Mouse (Mus musculus) liver, adult 2 months (tissue): ENCODE data around the gene Ldlrad3. TPM values are rescaled to one million over a fixed set of nuclear protein-coding genes. Genes with fewer than 3 reads are reported as not detected.

ENCODE experiments used
- DNase-seq: peaks from one replicate; pipeline ENCODE4 v3.0.0-alpha.2; 2011; ENCODE audit warnings: low read depth, low spot score; ENCODE audit errors: extremely low read depth
- H3K27ac ChIP-seq: fragments of 200-500 bp; replicated peaks from 2 replicates; pipeline ENCODE4 v1.5.1; 2012; ENCODE audit warnings: low read depth, mild to moderate bottlenecking, control low read depth, inconsistent platforms, low read length; ENCODE audit not compliant: insufficient read depth
- H3K27me3 ChIP-seq: fragments of 200-500 bp; 2 replicates; pipeline ENCODE4 v1.6.1; 2012; ENCODE audit warnings: mild to moderate bottlenecking, moderate library complexity, low read length, inconsistent platforms; ENCODE audit not compliant: control insufficient read depth, insufficient read depth
- H3K36me3 ChIP-seq: fragments of 200-500 bp; 2 replicates; pipeline ENCODE4 v1.6.1; 2012; ENCODE audit warnings: low read length, inconsistent platforms; ENCODE audit not compliant: control insufficient read depth, insufficient read depth
- H3K4me1 ChIP-seq: fragments of 200-500 bp; 2 replicates; pipeline ENCODE4 v1.6.1; 2011; ENCODE audit warnings: low read length; ENCODE audit not compliant: control insufficient read depth, insufficient read depth
- H3K4me3 ChIP-seq: fragments of 200-500 bp; 2 replicates; pipeline ENCODE4 v1.5.1; 2011; ENCODE audit warnings: low read depth, mild to moderate bottlenecking, control low read depth, low read length, moderate library complexity; ENCODE audit not compliant: insufficient read depth
- H3K79me2 ChIP-seq: fragments of 200-500 bp; 2 replicates; pipeline ENCODE4 v1.6.1; 2012; ENCODE audit warnings: inconsistent platforms, mild to moderate bottlenecking, low read length, moderate library complexity; ENCODE audit not compliant: control insufficient read depth, insufficient read depth
- H3K9ac ChIP-seq: fragments of 200-500 bp; 2 replicates; pipeline ENCODE4 v1.6.1; 2012; ENCODE audit warnings: low read depth, mild to moderate bottlenecking, control low read depth, inconsistent platforms, low read length
- CTCF ChIP-seq: fragments of 200-500 bp; IDR thresholded peaks from 2 replicates; pipeline ENCODE4 v1.5.1; 2011; ENCODE audit warnings: low read depth, low read length, control low read depth
- POLR2A ChIP-seq: fragments of 200-500 bp; IDR thresholded peaks from 2 replicates; pipeline ENCODE4 v1.6.1; 2011; ENCODE audit warnings: low read length, control low read depth; ENCODE audit not compliant: insufficient read depth; ENCODE audit errors: extremely low read depth
- WGBS: fragments of 180-500 bp; shearing (Covaris S2); methylation state at CpG from one replicate; pipeline ENCODE4 v1.1.7; 2018; 5-methylcytosine and 5-hydroxymethylcytosine counted together
- polyA plus RNA-seq: library from polyadenylated mRNA; depleted of rRNA; stranded (reverse); fragments of >200 nt; gene quantifications from 2 replicates; pipeline ENCODE4 v1.2.3, GENCODE M21; 2012
- total RNA-seq: library from RNA; depleted of rRNA; stranded (reverse); fragments of >200 nt; gene quantifications from 2 replicates; pipeline ENCODE4 v1.2.3, GENCODE M21; 2014

Ldlrad3 gene
- total and polyA plus RNA-seq, 2 experiments: 2.8 to 4.5 TPM

DNA sequence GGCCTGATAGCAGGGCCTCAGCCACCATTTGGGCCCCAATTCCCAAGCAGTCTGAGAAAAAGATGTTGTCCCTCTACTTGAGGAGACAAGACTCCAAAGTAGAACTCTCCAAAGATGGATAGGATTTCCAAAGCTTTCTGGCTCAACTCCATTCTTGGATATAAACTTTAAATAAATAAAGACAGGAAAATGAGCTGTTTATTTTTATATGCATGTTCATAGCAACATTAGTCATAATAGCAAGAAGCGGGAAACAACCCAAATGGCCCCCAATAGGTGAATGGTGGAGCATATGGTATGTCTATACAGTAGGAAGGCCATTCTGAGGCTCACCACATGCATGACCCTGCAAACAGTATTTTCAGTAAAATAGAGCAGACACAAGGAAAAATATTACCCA, 251.2 kb downstream of the Ldlrad3 start:
- TF ChIP-seq CTCF (no peak), POLR2A (no peak)
- Histone ChIP-seq H3K79me2 (no peaks in the 10 kb centered on the region), H3K9ac (no peak overlapping the region), H3K27ac (no peak overlapping the region), H3K4me1 (no peaks in the 10 kb centered on the region), H3K36me3 (no peaks in the 10 kb centered on the region), H3K27me3 (no peaks in the 10 kb centered on the region), H3K4me3 (no peak overlapping the region)
- WGBS: 91% methylated on average over 1 of the region's 1 CpGs
- DNase-seq: no peak

DNA sequence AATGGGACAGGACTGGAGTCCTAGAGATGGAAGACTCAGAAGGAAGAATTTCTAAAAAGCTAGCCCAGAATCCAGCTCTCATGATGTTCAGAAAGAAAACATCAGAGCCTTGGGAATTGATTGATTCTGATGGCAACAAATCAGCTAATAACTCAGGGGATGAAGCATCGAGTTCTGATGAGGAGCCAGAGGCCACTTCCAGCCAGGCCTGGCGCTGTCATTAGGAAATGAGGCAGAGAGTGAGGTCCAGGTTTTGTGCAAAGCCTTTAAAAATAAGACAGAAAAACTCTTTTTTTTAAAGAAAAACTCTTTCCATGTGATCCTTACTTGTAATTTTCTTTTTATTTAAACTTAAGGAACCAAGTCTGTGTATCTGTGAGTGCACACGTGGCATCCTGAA, 252.9 kb downstream of the Ldlrad3 start:
- H3K4me3 ChIP-seq: no peak overlapping the region
- no peak overlapping the region for H3K9ac ChIP-seq
- no peak for TF ChIP-seq POLR2A
- TF ChIP-seq CTCF: no peak
- no peaks in the 10 kb centered on the region for H3K79me2 ChIP-seq
- DNase-seq: no peak
- H3K27me3 ChIP-seq: no peaks in the 10 kb centered on the region
- no peaks in the 10 kb centered on the region for H3K36me3 ChIP-seq
- 67% methylated on average over 3 of the region's 3 CpGs for WGBS
- no peak overlapping the region for H3K27ac ChIP-seq
- no peaks in the 10 kb centered on the region for H3K4me1 ChIP-seq

DNA sequence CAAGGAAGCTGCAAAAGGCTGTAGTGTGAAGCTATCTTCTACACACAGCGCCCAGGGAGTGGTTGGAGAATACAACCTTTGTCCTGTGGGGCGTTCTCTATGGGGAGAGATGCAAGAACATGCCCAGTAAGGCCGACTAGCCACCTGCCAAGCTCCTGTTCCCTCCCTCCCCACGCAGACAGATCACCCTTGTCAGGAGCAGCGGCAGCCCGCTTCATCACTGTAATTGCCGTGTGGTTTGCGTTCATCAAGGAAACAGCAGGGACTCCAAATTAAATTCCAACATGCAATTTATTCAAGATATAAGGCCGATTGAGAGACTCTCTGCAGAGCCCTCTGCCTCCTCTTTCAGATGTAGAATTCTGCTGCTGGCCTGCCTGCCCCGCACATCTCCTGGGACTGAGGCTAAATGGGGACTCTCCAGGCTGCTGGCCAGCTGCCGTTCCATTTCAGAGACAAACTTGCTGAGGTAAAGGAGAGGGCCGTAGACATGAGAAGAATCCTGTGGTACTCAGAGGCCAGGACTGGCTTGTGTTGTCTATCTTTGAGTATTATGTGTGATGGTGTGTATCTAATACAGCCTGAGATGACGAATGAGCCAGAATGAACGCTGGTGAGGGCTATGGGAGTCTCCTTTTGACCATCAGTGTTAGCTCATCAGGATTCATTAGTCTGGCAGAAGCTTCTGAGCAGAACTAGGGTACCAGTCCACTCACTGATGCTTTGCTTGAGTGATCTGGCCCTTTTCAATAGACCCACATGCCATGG, 253.8 kb downstream of the Ldlrad3 start:
- Histone ChIP-seq H3K4me3 (no peak overlapping the region), H3K27ac (no peak overlapping the region), H3K4me1 (no peaks in the 10 kb centered on the region), H3K9ac (no peak overlapping the region), H3K36me3 (no peaks in the 10 kb centered on the region), H3K79me2 (no peaks in the 10 kb centered on the region), H3K27me3 (no peaks in the 10 kb centered on the region)
- WGBS: 91% methylated on average over 14 of the region's 14 CpGs
- TF ChIP-seq POLR2A (no peak), CTCF (no peak)
- peak; percentile 21 for DNase-seq

DNA sequence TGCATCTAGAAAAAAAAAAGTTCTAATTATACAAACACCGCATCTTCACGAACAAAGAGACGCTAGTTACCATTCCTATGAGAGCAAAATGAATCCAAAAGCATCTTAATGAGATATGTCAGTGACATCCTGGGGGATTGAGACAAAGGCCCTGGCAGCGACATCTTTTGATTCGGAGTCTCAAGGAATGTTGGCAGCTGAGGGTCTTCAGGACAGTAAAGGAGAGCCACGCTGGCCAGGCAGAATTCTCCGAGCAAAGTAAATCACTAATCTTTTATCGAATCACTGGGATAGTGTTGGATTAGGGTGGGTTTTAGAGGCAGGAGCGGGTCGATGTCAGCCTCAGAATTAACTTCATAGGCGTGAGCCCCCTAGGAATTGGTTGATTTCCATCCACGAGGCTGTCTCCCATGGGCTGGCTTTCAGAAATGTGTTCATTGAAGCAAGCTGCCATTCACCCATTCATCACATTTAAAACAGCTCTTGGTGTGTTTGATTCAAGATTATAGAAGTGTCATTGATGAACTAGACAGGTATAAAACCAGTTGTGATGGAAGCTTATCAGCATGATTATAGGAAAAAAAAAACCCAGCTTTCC, 260.5 kb downstream of the Ldlrad3 start:
- DNase-seq: no peak
- H3K36me3 ChIP-seq: no peaks in the 10 kb centered on the region
- H3K4me3 ChIP-seq: no peak overlapping the region
- TF ChIP-seq CTCF (no peak), POLR2A (no peak)
- H3K4me1 ChIP-seq: peaks cover 4% of the 10 kb centered on the region; the same call in 1 of the 2 replicates
- no peak overlapping the region for H3K27ac ChIP-seq
- WGBS: 91% methylated on average over 12 of the region's 12 CpGs
- H3K9ac ChIP-seq: no peak overlapping the region
- H3K27me3 ChIP-seq: no peaks in the 10 kb centered on the region
- no peaks in the 10 kb centered on the region for H3K79me2 ChIP-seq

DNA sequence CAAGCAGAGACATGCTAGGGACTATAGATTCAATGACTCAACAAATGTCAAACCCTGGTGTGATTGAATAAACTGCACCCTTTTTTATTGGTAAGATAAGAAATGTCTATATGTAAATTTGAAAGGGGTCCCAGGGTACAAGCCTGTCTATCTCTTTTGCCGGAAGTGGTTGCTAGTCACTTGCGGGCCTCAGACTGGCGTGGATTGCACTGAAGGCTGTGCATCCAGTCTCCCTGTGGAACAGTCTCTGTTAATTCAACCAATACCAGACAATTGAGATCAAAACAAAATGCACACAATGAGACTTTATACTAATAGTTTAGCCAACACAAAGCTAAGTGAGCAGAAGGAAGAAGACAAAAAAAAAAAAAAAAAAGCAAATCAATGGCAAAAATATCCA, 261.0 kb downstream of the Ldlrad3 start:
- no peak for DNase-seq
- no peaks in the 10 kb centered on the region for H3K79me2 ChIP-seq
- no peak overlapping the region for H3K9ac ChIP-seq
- peaks cover 4% of the 10 kb centered on the region; the same call in 1 of the 2 replicates for H3K4me1 ChIP-seq
- no peaks in the 10 kb centered on the region for H3K27me3 ChIP-seq
- TF ChIP-seq CTCF (no peak), POLR2A (no peak)
- H3K36me3 ChIP-seq: no peaks in the 10 kb centered on the region
- no peak overlapping the region for H3K27ac ChIP-seq
- WGBS: 97% methylated on average over 3 of the region's 3 CpGs
- H3K4me3 ChIP-seq: no peak overlapping the region

DNA sequence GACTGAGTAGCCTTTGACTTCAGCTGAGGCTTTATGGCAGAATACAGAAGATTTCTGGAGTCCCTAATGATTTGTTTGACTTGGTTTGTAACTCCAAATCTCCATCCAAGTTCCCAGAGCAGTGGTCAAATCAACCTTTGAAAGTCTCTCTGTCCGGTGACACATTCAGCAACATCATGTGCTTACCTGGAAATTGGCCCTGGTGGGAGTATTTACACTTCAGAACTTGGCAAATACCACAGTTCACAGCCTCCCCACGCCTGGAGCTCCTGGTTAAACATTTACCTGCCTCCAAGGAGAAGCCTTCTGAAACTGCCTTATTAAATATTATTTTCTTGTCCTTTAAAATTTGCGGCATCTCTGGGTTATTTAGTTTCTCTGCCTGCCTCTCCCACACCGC, 263.0 kb downstream of the Ldlrad3 start:
- TF ChIP-seq CTCF (no peak), POLR2A (no peak)
- Histone ChIP-seq H3K79me2 (no peaks in the 10 kb centered on the region), H3K27ac (no peak overlapping the region), H3K27me3 (no peaks in the 10 kb centered on the region), H3K4me1 (peaks cover 9% of the 10 kb centered on the region), H3K4me3 (no peak overlapping the region), H3K9ac (no peak overlapping the region), H3K36me3 (no peaks in the 10 kb centered on the region)
- WGBS: 25% methylated on average over 4 of the region's 4 CpGs
- DNase-seq: peak; percentile 99
